9 mouse cellular contexts compared by ENCODE assay signal in genomic region chr1:93080930-93081589, GRCm38 (mm10). TPM values are rescaled to one million over a fixed set of nuclear protein-coding genes. Genes with fewer than 3 reads are reported as not detected.
DNase-seq lines count a peak whose midpoint lies in the region; ATAC-seq and TF ChIP-seq lines count a peak whose summit lies in the region.
"Had no signal": no experiment of that assay in that cellular context is flagged by ENCODE, and none has a peak within 500 bp of the region (broad histone marks: within the 10 kb centered on the region; RNA-seq: fewer than 3 reads in every experiment).

No protein-coding gene starts in this region.

- no peak overlapping the region for H3K27ac ChIP-seq in thymus, adult 2 months (ENCODE audit: control insufficient read depth, insufficient read depth, low read length)
- H3K27ac ChIP-seq in layer of hippocampus, adult 2 months, result peak overlapping the region; percentile 69; the same call in 1 of the 2 replicates
- no peak overlapping the region for H3K27ac ChIP-seq in intestine, embryonic 16.5 days (ENCODE audit: low read length)

- TF ChIP-seq POLR2A in thymus, adult 2 months (IDR thresholded peaks at IDR 0.05; ENCODE audit: control insufficient read depth, extremely low read depth, insufficient read depth, low read length, poor library complexity), result no peak

- no peak for TF ChIP-seq CTCF in thymus, adult 2 months (IDR thresholded peaks at IDR 0.05; ENCODE audit: borderline replicate concordance, control insufficient read depth, extremely low read depth, insufficient read depth, low read length, poor library complexity)
- TF ChIP-seq CTCF in layer of hippocampus, adult 2 months (conservative IDR thresholded peaks at IDR 0.05), result peak; percentile 97

- no peaks in the 10 kb centered on the region for H3K27me3 ChIP-seq in thymus, adult 2 months (ENCODE audit: control insufficient read depth, insufficient read depth, low read length)
- H3K27me3 ChIP-seq in intestine, embryonic 16.5 days (replicated peaks; ENCODE audit: control insufficient read depth, insufficient read depth, low read length), result no peaks in the 10 kb centered on the region

- no peaks in the 10 kb centered on the region for H3K4me1 ChIP-seq in thymus, adult 2 months (replicated peaks; ENCODE audit: control insufficient read depth, insufficient read depth, low read length)
- H3K4me1 ChIP-seq in intestine, embryonic 16.5 days (ENCODE audit: control insufficient read depth, insufficient read depth, low read length), result no peaks in the 10 kb centered on the region

- peak; percentile 34 for DNase-seq in heart, adult 8-10 months (ENCODE audit: low spot score)
- DNase-seq in heart, adult 9 months (ENCODE audit: low spot score in 2 of 2), result no peak
- DNase-seq in thymus, adult 2 months, result peak; percentile 28
- no peak for DNase-seq in thymus, adult 18-20 months
- DNase-seq in cerebellum, postnatal 10 days, result peak; percentile 85 to 87
- DNase-seq in layer of hippocampus, adult 2 months (ENCODE audit: low spot score in 2 of 2), result peak; percentile 76

- 81% methylated on average over 3 of the region's 3 CpGs for WGBS in thymus, adult 2 months
- WGBS in intestine, embryonic 16.5 days, result 65% methylated on average over 3 of the region's 3 CpGs

- no peaks in the 10 kb centered on the region for H3K9me3 ChIP-seq in intestine, embryonic 16.5 days (ENCODE audit: control insufficient read depth, low read length)

- ATAC-seq in megakaryocyte-erythroid progenitor cell, adult 5-6 weeks (replicated peaks; ENCODE audit: low FRiP score, low TSS enrichment, poor library complexity, severe bottlenecking), result peak; percentile 82
- ATAC-seq in intestine, embryonic 16.5 days, result no peak

- H3K36me3 ChIP-seq in thymus, adult 2 months (ENCODE audit: control insufficient read depth, insufficient read depth, low read length), result no peaks in the 10 kb centered on the region
- no peaks in the 10 kb centered on the region for H3K36me3 ChIP-seq in intestine, embryonic 16.5 days (ENCODE audit: control insufficient read depth, insufficient read depth, low read length)

- no peak overlapping the region for H3K9ac ChIP-seq in intestine, embryonic 16.5 days (ENCODE audit: low read depth, low read length)

- no peak overlapping the region for H3K4me2 ChIP-seq in intestine, embryonic 16.5 days (ENCODE audit: low read depth, low read length)

- H3K4me3 ChIP-seq in thymus, adult 2 months (ENCODE audit: control insufficient read depth, insufficient read depth, low read length), result no peak overlapping the region
- H3K4me3 ChIP-seq in layer of hippocampus, adult 2 months, result no peak overlapping the region
- no peak overlapping the region for H3K4me3 ChIP-seq in intestine, embryonic 16.5 days (ENCODE audit: low read length)

RNA-seq across cellular contexts. Expression of gene Kif1a, which starts 20.7 kb away (rescaled TPM):
- total RNA-seq in heart, adult 8-10 months (2022), result 1 to 10 TPM; 1.1 to 2.2 (median 1.3) TPM
- polyA plus RNA-seq in thymus, adult 2 months (2012; rRNA removed), result 1.8 and 2.0 TPM in 2 replicates
- 100 to 1,000 TPM; 609 to 644 TPM for total RNA-seq in layer of hippocampus, adult 2 months (2021)
- not detected in 2 replicates for total RNA-seq in megakaryocyte-erythroid progenitor cell, adult 5-6 weeks (2014; fragmentation: Nextera tagmentation)
- total RNA-seq in megakaryocyte-erythroid progenitor cell, adult 5-6 weeks (2017), result not detected in 2 replicates
- 14.0 and 16.0 TPM in 2 replicates for polyA plus RNA-seq in intestine, embryonic 16.5 days (2015; fragmentation: Nextera tagmentation; extraction: Ambion mirVana)

RNA-seq across cellular contexts. Expression of gene Agxt, which starts 54.0 kb away (rescaled TPM):
- not detected for total RNA-seq in heart, adult 8-10 months (2022)
- 0.23 and 0.78 TPM in 2 replicates for polyA plus RNA-seq in thymus, adult 2 months (2012; rRNA removed)
- total RNA-seq in layer of hippocampus, adult 2 months (2021), result not detected
- not detected in 2 replicates for total RNA-seq in megakaryocyte-erythroid progenitor cell, adult 5-6 weeks (2014; fragmentation: Nextera tagmentation)
- not detected in 2 replicates for total RNA-seq in megakaryocyte-erythroid progenitor cell, adult 5-6 weeks (2017)
- polyA plus RNA-seq in intestine, embryonic 16.5 days (2015; fragmentation: Nextera tagmentation; extraction: Ambion mirVana), result 0.73 and 1.1 TPM in 2 replicates
- polyA plus RNA-seq: stomach, embryonic 14.5 days had no signal

Comparison
In these comparisons a context has a peak if more than half of its experiments do, and no peak if none do; other contexts are left out.
1. DNase-seq: peak in heart, adult 8-10 months (single experiment), thymus, adult 2 months (single experiment), cerebellum, postnatal 10 days (2 of 2) and layer of hippocampus, adult 2 months (2 of 2); none in heart, adult 9 months (0 of 2) and thymus, adult 18-20 months (0 of 2).
2. RNA of gene Kif1a, which starts 20.7 kb away (total RNA-seq): 609 to 644 TPM in layer of hippocampus, adult 2 months; 1.1 to 2.2 TPM in heart, adult 8-10 months and not detected in megakaryocyte-erythroid progenitor cell, adult 5-6 weeks; every median in the first group is over 100 times any median in the second.